Mouse (Mus musculus) lung, embryonic 14.5 days (tissue): ENCODE data around the gene Sfxn5. TPM values are rescaled to one million over a fixed set of nuclear protein-coding genes. Genes with fewer than 3 reads are reported as not detected.
A peak's percentile ranks its signal among the peaks of the same experiment; 100 is the strongest.

Experiments
- ATAC-seq: fragments of 200-750 bp; cut with Nextera tagmentation; 2 replicates; pipeline ENCODE4 v1.8.0; 2017; ENCODE audit warnings: mild to moderate bottlenecking, moderate TSS enrichment, moderate library complexity; ENCODE audit not compliant: insufficient read depth
- DNase-seq: peaks from one replicate; pipeline ENCODE4 v3.0.0-alpha.2; 2015
- H3K27ac ChIP-seq: fragments of 300-500 bp; sonication (generic); 2 replicates; pipeline ENCODE4 v1.5.1; 2014; ENCODE audit warnings: low read depth, mild to moderate bottlenecking, moderate library complexity
- H3K27me3 ChIP-seq: fragments of 300-500 bp; sonication (generic); 2 replicates; pipeline ENCODE4 v1.6.1; 2014; ENCODE audit warnings: low read length, control low read depth; ENCODE audit not compliant: insufficient read depth
- H3K36me3 ChIP-seq: fragments of 300-500 bp; sonication (generic); 2 replicates; pipeline ENCODE4 v1.6.1; 2014; ENCODE audit warnings: control low read depth; ENCODE audit not compliant: insufficient read depth
- H3K4me1 ChIP-seq: fragments of 300-500 bp; sonication (generic); 2 replicates; pipeline ENCODE4 v1.6.1; 2014; ENCODE audit warnings: antibody characterized with exemption, control low read depth; ENCODE audit not compliant: insufficient read depth
- H3K4me2 ChIP-seq: fragments of 300-500 bp; sonication (generic); 2 replicates; pipeline ENCODE4 v1.6.1; 2014; ENCODE audit warnings: mild to moderate bottlenecking
- H3K4me3 ChIP-seq: fragments of 300-500 bp; sonication (generic); 2 replicates; pipeline ENCODE4 v1.5.1; 2014; ENCODE audit warnings: low read depth, low read length
- H3K9ac ChIP-seq: fragments of 300-500 bp; sonication (generic); 2 replicates; pipeline ENCODE4 v1.6.1; 2014
- H3K9me3 ChIP-seq: fragments of 300-500 bp; sonication (generic); 2 replicates; pipeline ENCODE4 v1.6.1; 2016; ENCODE audit warnings: low read depth, low read length, control low read depth
- CTCF ChIP-seq: IDR thresholded peaks from 2 replicates; pipeline ENCODE4 v1.5.1; 2016; ENCODE audit warnings: antibody characterized with exemption, low read depth
- WGBS: fragments of 180-500 bp; shearing (Covaris S2); extraction: QIAGEN DNeasy Blood & Tissue Kit; methylation state at CpG from one replicate; pipeline ENCODE4 v1.1.7; 2014; 5-methylcytosine and 5-hydroxymethylcytosine counted together
- polyA plus RNA-seq: library from polyadenylated mRNA; unstranded; fragments of >200 nt; fragmentation: Nextera tagmentation; extraction: Ambion mirVana; gene quantifications from 2 replicates; pipeline ENCODE4 v1.2.1, GENCODE M21; 2014

Sfxn5 gene
- polyA plus RNA-seq = 5.9 and 8.3 TPM in 2 replicates

DNA sequence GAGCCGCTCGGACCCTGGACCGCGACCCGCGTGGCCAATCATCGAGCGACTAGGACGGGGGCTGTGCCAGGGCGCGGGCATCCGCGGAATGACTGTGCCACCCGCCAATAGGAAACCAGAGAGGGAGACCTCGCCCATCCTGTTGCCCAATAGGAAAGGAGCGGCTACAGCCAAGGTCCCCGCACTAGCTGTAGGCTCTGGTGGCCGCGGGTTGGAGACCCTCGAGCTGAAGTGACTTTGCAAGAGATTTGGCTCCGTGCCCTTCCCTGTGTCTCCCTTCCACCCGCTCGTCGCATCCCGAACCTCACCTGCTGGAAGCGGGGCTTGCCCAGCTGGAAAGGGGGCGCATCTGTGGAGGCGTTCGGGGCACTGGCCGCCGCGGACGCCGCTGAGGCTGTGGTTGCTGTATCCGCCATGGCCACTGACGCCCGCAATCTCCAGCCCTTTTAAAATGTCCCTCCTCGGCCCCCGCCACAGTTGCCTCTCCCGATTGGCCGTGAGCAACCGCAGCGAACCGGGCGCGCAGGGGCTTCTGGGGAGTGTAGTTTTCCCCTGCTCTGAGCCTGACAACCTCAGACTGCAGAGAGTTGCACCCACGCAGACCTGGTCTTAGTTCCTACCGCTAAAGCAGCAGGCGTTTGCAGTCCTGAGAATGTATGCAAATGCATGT, at the start of gene Sfxn5:
Gene Sfxn5, minus strand, starts transcription at position 423 of the 670 bp plus-strand sequence.
- Histone ChIP-seq H3K9ac (peak within 1 kb of the TSS; percentile 68), H3K36me3 (peaks cover 5% of the 10 kb centered on the region; the same call in 1 of the 2 replicates), H3K4me1 (no peaks in the 10 kb centered on the region), H3K9me3 (no peaks in the 10 kb centered on the region), H3K4me3 (peak within 1 kb of the TSS; percentile 71), H3K27ac (peak within 1 kb of the TSS; percentile 90), H3K27me3 (no peaks in the 10 kb centered on the region), H3K4me2 (peak within 1 kb of the TSS; percentile 98)
- TF ChIP-seq CTCF = peak; percentile 0; the same call in 1 of the 2 replicates
- peak; percentile 98 for ATAC-seq
- under 1% methylated on average over 49 of the region's 49 CpGs for WGBS
- DNase-seq = peak; percentile 97

- TF ChIP-seq CTCF = no peak
- Histone ChIP-seq H3K4me2 (no peak overlapping the region), H3K4me3 (no peak overlapping the region), H3K4me1 (0 out of 2 replicates have a peak, but pooled peaks cover 3% of the 10 kb centered on the region), H3K27me3 (no peaks in the 10 kb centered on the region), H3K9me3 (no peaks in the 10 kb centered on the region), H3K9ac (no peak overlapping the region), H3K36me3 (no peaks in the 10 kb centered on the region), H3K27ac (no peak overlapping the region)
- 76% methylated on average over 2 of the region's 2 CpGs for WGBS
- DNase-seq (no peak), ATAC-seq (no peak)
Observed at GRCm38 (mm10) chr6:85382791-85383190, 49.6 kb upstream of the Sfxn5 start.

- H3K9ac ChIP-seq = no peak overlapping the region
- 79% methylated on average over 10 of the region's 10 CpGs for WGBS
- no peak for DNase-seq
- ATAC-seq = no peak
- H3K27me3 ChIP-seq = no peaks in the 10 kb centered on the region
- H3K36me3 ChIP-seq = no peaks in the 10 kb centered on the region
- H3K4me1 ChIP-seq = 0 out of 2 replicates have a peak, but pooled peaks cover 3% of the 10 kb centered on the region
- no peak overlapping the region for H3K27ac ChIP-seq
- TF ChIP-seq CTCF = no peak
- no peak overlapping the region for H3K4me3 ChIP-seq
- H3K4me2 ChIP-seq = no peak overlapping the region
- H3K9me3 ChIP-seq = no peaks in the 10 kb centered on the region
Observed at GRCm38 (mm10) chr6:85381648-85382020, 48.4 kb upstream of the Sfxn5 start.

- no peak overlapping the region for H3K4me3 ChIP-seq
- H3K27me3 ChIP-seq = no peaks in the 10 kb centered on the region
- 28% methylated on average over 17 of the region's 17 CpGs for WGBS
- DNase-seq (peak; percentile 12), ATAC-seq (peak; percentile 63)
- H3K9ac ChIP-seq = peak overlapping the region; percentile 15; the same call in 1 of the 2 replicates
- no peaks in the 10 kb centered on the region for H3K36me3 ChIP-seq
- H3K9me3 ChIP-seq = no peaks in the 10 kb centered on the region
- H3K4me2 ChIP-seq = peak overlapping the region; percentile 44
- TF ChIP-seq CTCF = no peak
- H3K27ac ChIP-seq = no peak overlapping the region
- 0 out of 2 replicates have a peak, but pooled peaks cover 3% of the 10 kb centered on the region for H3K4me1 ChIP-seq
Observed at GRCm38 (mm10) chr6:85380901-85381647, 47.9 kb upstream of the Sfxn5 start.

GRCm38 (mm10) chr6:85380201-85380900, 47.1 kb upstream of the Sfxn5 start:
- ATAC-seq (peak; percentile 91), DNase-seq (peak; percentile 95)
- H3K4me3 ChIP-seq = no peak overlapping the region
- no peaks in the 10 kb centered on the region for H3K27me3 ChIP-seq
- whole genome bisulfite sequencing = 28% methylated on average over 10 of the region's 10 CpGs
- no peaks in the 10 kb centered on the region for H3K9me3 ChIP-seq
- H3K4me2 ChIP-seq = peak overlapping the region; percentile 44
- H3K9ac ChIP-seq = no peak overlapping the region
- peak; percentile 90 for TF ChIP-seq CTCF
- no peaks in the 10 kb centered on the region for H3K36me3 ChIP-seq
- no peak overlapping the region for H3K27ac ChIP-seq
- H3K4me1 ChIP-seq = 0 out of 2 replicates have a peak, but pooled peaks cover 3% of the 10 kb centered on the region

GRCm38 (mm10) chr6:85378629-85379028, 45.4 kb upstream of the Sfxn5 start:
- H3K9me3 ChIP-seq = no peaks in the 10 kb centered on the region
- no peak for DNase-seq
- H3K4me2 ChIP-seq = no peak overlapping the region
- ATAC-seq = no peak
- H3K27me3 ChIP-seq = no peaks in the 10 kb centered on the region
- no peak overlapping the region for H3K4me3 ChIP-seq
- 48% methylated on average over 8 of the region's 8 CpGs for WGBS
- no peak overlapping the region for H3K9ac ChIP-seq
- 0 out of 2 replicates have a peak, but pooled peaks cover 6% of the 10 kb centered on the region for H3K4me1 ChIP-seq
- no peak for TF ChIP-seq CTCF
- no peak overlapping the region for H3K27ac ChIP-seq
- no peaks in the 10 kb centered on the region for H3K36me3 ChIP-seq

DNA sequence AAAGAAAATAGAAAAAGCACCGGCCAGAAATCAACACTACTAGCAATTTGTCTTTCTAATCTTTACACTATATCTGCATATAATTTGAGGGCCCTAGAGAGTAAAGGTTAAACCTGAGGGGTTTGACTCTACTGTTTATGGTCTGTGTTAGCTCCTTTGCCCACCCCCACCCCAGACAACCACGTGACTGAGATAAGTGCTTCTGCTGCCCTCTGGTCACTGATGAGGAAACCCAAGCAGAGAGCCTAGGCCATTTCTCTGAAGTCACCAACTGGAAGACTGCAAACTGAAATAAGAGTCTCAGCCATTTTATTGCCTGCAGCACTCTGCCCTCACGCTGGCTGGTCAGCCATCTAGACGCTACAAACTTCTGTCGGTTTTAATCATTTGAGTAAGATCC, 44.7 kb upstream of the Sfxn5 start:
- H3K27ac ChIP-seq = no peak overlapping the region

More for the DNA sequence above, 44.7 kb upstream of the Sfxn5 start:
- no peaks in the 10 kb centered on the region for H3K9me3 ChIP-seq
- no peak overlapping the region for H3K4me3 ChIP-seq
- 51% methylated on average over 5 of the region's 5 CpGs for WGBS
- no peak overlapping the region for H3K9ac ChIP-seq
- no peak overlapping the region for H3K4me2 ChIP-seq
- H3K27me3 ChIP-seq = no peaks in the 10 kb centered on the region
- no peak for DNase-seq
- peaks cover 13% of the 10 kb centered on the region; the same call in 1 of the 2 replicates for H3K4me1 ChIP-seq
- no peaks in the 10 kb centered on the region for H3K36me3 ChIP-seq
- ATAC-seq = no peak
- TF ChIP-seq CTCF = no peak
